Mouse (Mus musculus) megakaryocyte, embryonic 14.5 days (primary cell): ENCODE measurements around the gene Atf4. TPM values are rescaled to one million over a fixed set of nuclear protein-coding genes. Genes with fewer than 3 reads are reported as not detected.

Experiments
- H3K27me3 ChIP-seq: replicated peaks from 2 replicates; pipeline ENCODE3; 2012; ENCODE audit warnings: inconsistent platforms
- H3K36me3 ChIP-seq: replicated peaks from 2 replicates; pipeline ENCODE3; 2012; ENCODE audit warnings: low read length, inconsistent platforms, mixed read lengths
- H3K4me1 ChIP-seq: 2 replicates; pipeline ENCODE4 v1.6.1; 2012; ENCODE audit warnings: inconsistent platforms
- H3K4me3 ChIP-seq: replicated peaks from 2 replicates; pipeline ENCODE3; 2012; ENCODE audit warnings: moderate library complexity, mild to moderate bottlenecking, inconsistent platforms
- H3K9me3 ChIP-seq: 2 replicates; pipeline ENCODE4 v1.6.1; 2012; ENCODE audit warnings: inconsistent platforms
- FLI1 ChIP-seq: IDR thresholded peaks from 2 replicates; pipeline ENCODE4 v1.6.1; 2012; ENCODE audit warnings: low read length, inconsistent platforms, mixed read lengths
- GATA1 ChIP-seq: IDR thresholded peaks from 3 replicates; pipeline ENCODE4 v1.6.1; 2012; ENCODE audit warnings: mixed read lengths, low read length, inconsistent platforms, borderline replicate concordance
- polyA plus RNA-seq: library from polyadenylated mRNA; stranded (reverse); fragments of >175 nt; gene quantifications from 2 replicates; pipeline ENCODE4 v1.2.3, GENCODE M21; 2012; ENCODE audit warnings: low replicate concordance; ENCODE audit not compliant: insufficient read depth

Atf4 gene
- polyA plus RNA-seq, 1 experiment: 483 TPM

- peaks cover 86% of the 10 kb centered on the region for H3K36me3 ChIP-seq
- TF ChIP-seq FLI1: no peak
- no peak for TF ChIP-seq GATA1
- H3K4me1 ChIP-seq: peaks cover 73% of the 10 kb centered on the region
These were observed 5.3 kb upstream of the Atf4 start for GRCm38 (mm10) chr15:80249672-80250071.

GRCm38 (mm10) chr15:80250586-80250985 is 4.4 kb upstream of the Atf4 start:
- Histone ChIP-seq H3K9me3 (no peaks in the 10 kb centered on the region), H3K36me3 (peaks cover 79% of the 10 kb centered on the region), H3K27me3 (no peaks in the 10 kb centered on the region), H3K4me3 (peak overlapping the region; percentile 73), H3K4me1 (peaks cover 74% of the 10 kb centered on the region)
- TF ChIP-seq FLI1: no peak
- TF ChIP-seq GATA1: no peak

More at GRCm38 (mm10) chr15:80249672-80250071, 5.3 kb upstream of the Atf4 start:
- no peaks in the 10 kb centered on the region for H3K27me3 ChIP-seq
- H3K4me3 ChIP-seq: peak overlapping the region; percentile 65
- no peaks in the 10 kb centered on the region for H3K9me3 ChIP-seq

GRCm38 (mm10) chr15:80253530-80253929 is 1.5 kb upstream of the Atf4 start:
- no peak overlapping the region for H3K4me3 ChIP-seq
- TF ChIP-seq GATA1 (no peak), FLI1 (no peak)
- no peaks in the 10 kb centered on the region for H3K27me3 ChIP-seq
- peaks cover 76% of the 10 kb centered on the region for H3K36me3 ChIP-seq
- H3K4me1 ChIP-seq: peaks cover 83% of the 10 kb centered on the region
- no peaks in the 10 kb centered on the region for H3K9me3 ChIP-seq

GRCm38 (mm10) chr15:80254207-80254606 is 777 bp upstream of the Atf4 start:
- H3K27me3 ChIP-seq: no peaks in the 10 kb centered on the region
- H3K9me3 ChIP-seq: no peaks in the 10 kb centered on the region
- peaks cover 76% of the 10 kb centered on the region for H3K36me3 ChIP-seq
- H3K4me3 ChIP-seq: peak overlapping the region; percentile 99
- TF ChIP-seq FLI1 (no peak), GATA1 (no peak)
- H3K4me1 ChIP-seq: peaks cover 80% of the 10 kb centered on the region

- H3K36me3 ChIP-seq: peaks cover 76% of the 10 kb centered on the region
- H3K9me3 ChIP-seq: no peaks in the 10 kb centered on the region
- H3K4me1 ChIP-seq: peaks cover 80% of the 10 kb centered on the region
- H3K27me3 ChIP-seq: no peaks in the 10 kb centered on the region
- H3K4me3 ChIP-seq: peak overlapping the region; percentile 99
- TF ChIP-seq GATA1 (no peak), FLI1 (no peak)
These were observed 700 bp downstream of the Atf4 start for GRCm38 (mm10) chr15:80255646-80256121.

- Histone ChIP-seq H3K36me3 (peaks cover 76% of the 10 kb centered on the region), H3K27me3 (no peaks in the 10 kb centered on the region), H3K4me1 (peaks cover 80% of the 10 kb centered on the region), H3K9me3 (no peaks in the 10 kb centered on the region), H3K4me3 (peak overlapping the region; percentile 99)
- TF ChIP-seq FLI1 (no peak), GATA1 (no peak)
These were observed 1.3 kb downstream of the Atf4 start for GRCm38 (mm10) chr15:80256242-80256641.

GRCm38 (mm10) chr15:80256656-80257601 is 1.9 kb downstream of the Atf4 start:
- Histone ChIP-seq H3K9me3 (no peaks in the 10 kb centered on the region), H3K4me1 (peaks cover 78% of the 10 kb centered on the region), H3K27me3 (no peaks in the 10 kb centered on the region), H3K36me3 (peaks cover 74% of the 10 kb centered on the region), H3K4me3 (peak overlapping the region; percentile 99)
- TF ChIP-seq FLI1 (no peak), GATA1 (no peak)

GRCm38 (mm10) chr15:80257602-80258239 is 2.7 kb downstream of the Atf4 start:
- peaks cover 81% of the 10 kb centered on the region for H3K4me1 ChIP-seq
- no peaks in the 10 kb centered on the region for H3K27me3 ChIP-seq
- no peaks in the 10 kb centered on the region for H3K9me3 ChIP-seq
- H3K36me3 ChIP-seq: peaks cover 77% of the 10 kb centered on the region
- TF ChIP-seq GATA1 (no peak), FLI1 (no peak)
- peak overlapping the region; percentile 99 for H3K4me3 ChIP-seq

GRCm38 (mm10) chr15:80258240-80259170 is 3.5 kb downstream of the Atf4 start:
- TF ChIP-seq FLI1 (no peak), GATA1 (no peak)
- Histone ChIP-seq H3K9me3 (no peaks in the 10 kb centered on the region), H3K4me1 (peaks cover 82% of the 10 kb centered on the region), H3K36me3 (peaks cover 71% of the 10 kb centered on the region), H3K27me3 (no peaks in the 10 kb centered on the region), H3K4me3 (peak overlapping the region; percentile 48)
